Mouse (Mus musculus): ENCODE results near the gene Gm49321. TPM values are rescaled to one million over a fixed set of nuclear protein-coding genes. Genes with fewer than 3 reads are reported as not detected.

The Gm49321 gene
- 14.7 and 14.8 TPM in 2 replicates for polyA plus RNA-seq (2015; fragmentation: Nextera tagmentation; extraction: Ambion mirVana)

- H3K27me3 ChIP-seq, result no peaks in the 10 kb centered on the region
- H3K27ac ChIP-seq, result no peak within 1 kb of the TSS
- H3K4me2 ChIP-seq, result no peak within 1 kb of the TSS
- ATAC-seq (ENCODE audit: insufficient number of reproducible peaks, low FRiP score, low TSS enrichment, low read depth), result no peak
- H3K36me3 ChIP-seq, result peaks cover 64% of the 10 kb centered on the region
- H3K9me3 ChIP-seq, result no peaks in the 10 kb centered on the region
- no peak within 1 kb of the TSS for H3K4me3 ChIP-seq
- H3K4me1 ChIP-seq, result no peaks in the 10 kb centered on the region
- H3K9ac ChIP-seq, result no peak within 1 kb of the TSS
- WGBS, result 92% methylated on average over 1 of the region's 1 CpGs
Observed at GRCm38 (mm10) chr12:73937353-73937752, at the start of gene Gm49321. TSS of gene Gm49321 (plus strand) at chr12:73937653.

- no peaks in the 10 kb centered on the region for H3K27me3 ChIP-seq
- H3K4me2 ChIP-seq, result no peak overlapping the region
- ATAC-seq (ENCODE audit: insufficient number of reproducible peaks, low FRiP score, low TSS enrichment, low read depth), result no peak
- H3K4me3 ChIP-seq, result no peak overlapping the region
- no peaks in the 10 kb centered on the region for H3K4me1 ChIP-seq
- WGBS, result 85% methylated on average over 8 of the region's 8 CpGs
- H3K36me3 ChIP-seq, result no peaks in the 10 kb centered on the region
- no peak overlapping the region for H3K9ac ChIP-seq
- no peaks in the 10 kb centered on the region for H3K9me3 ChIP-seq
- no peak overlapping the region for H3K27ac ChIP-seq
Observed at GRCm38 (mm10) chr12:73888003-73888783, 49.3 kb upstream of the Gm49321 start.

DNA sequence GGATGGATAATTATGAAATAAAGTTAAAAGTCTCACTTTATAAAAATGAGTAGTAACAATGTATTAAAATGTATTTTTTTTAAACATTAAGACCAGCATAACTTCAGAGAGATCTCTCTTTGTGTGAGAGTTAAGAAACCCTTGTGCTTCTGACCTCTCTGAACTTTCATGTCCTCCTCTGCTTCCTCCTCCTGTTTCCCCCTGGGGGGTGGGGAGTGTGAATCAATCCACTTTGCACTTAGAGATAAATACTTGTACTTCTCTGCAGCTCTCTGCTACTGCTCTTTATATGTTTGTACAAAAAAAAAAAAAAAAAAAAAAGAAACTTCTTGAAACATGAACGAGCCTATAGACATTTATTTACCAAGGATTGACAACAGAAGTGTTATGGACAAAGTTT lies 47.9 kb upstream of the Gm49321 start:
- H3K9ac ChIP-seq, result no peak overlapping the region
- H3K9me3 ChIP-seq, result no peaks in the 10 kb centered on the region
- WGBS, result 65% methylated on average over 1 of the region's 1 CpGs
- no peak overlapping the region for H3K4me2 ChIP-seq
- ATAC-seq (ENCODE audit: insufficient number of reproducible peaks, low FRiP score, low TSS enrichment, low read depth), result no peak
- H3K27me3 ChIP-seq, result no peaks in the 10 kb centered on the region
- no peaks in the 10 kb centered on the region for H3K4me1 ChIP-seq
- H3K36me3 ChIP-seq, result no peaks in the 10 kb centered on the region
- no peak overlapping the region for H3K4me3 ChIP-seq
- no peak overlapping the region for H3K27ac ChIP-seq

DNA sequence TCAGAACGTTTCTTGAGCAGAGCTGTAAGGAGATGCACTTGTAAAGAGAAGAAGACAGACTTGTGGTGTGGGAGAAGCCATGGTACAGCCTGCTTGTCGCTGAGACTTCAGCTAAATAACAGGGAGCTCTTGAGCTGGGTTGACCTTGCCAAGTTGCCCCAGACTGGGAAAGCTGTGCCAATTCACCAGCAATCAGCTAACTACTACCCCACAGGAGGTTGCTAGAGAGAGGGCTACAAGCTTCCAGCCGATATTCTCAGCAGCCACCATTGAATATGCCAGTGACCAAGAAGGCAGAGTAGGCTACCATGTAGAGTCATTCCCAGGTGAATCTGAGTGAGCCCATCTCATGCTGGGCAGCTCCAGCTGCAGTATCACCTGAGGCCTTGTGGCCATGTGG lies 47.4 kb upstream of the Gm49321 start:
- H3K36me3 ChIP-seq, result no peaks in the 10 kb centered on the region
- H3K27ac ChIP-seq, result no peak overlapping the region
- no peaks in the 10 kb centered on the region for H3K4me1 ChIP-seq
- H3K9me3 ChIP-seq, result no peaks in the 10 kb centered on the region
- H3K9ac ChIP-seq, result no peak overlapping the region
- ATAC-seq (ENCODE audit: insufficient number of reproducible peaks, low FRiP score, low TSS enrichment, low read depth), result no peak
- WGBS, result 81% methylated on average over 3 of the region's 3 CpGs
- H3K27me3 ChIP-seq, result no peaks in the 10 kb centered on the region
- H3K4me3 ChIP-seq, result no peak overlapping the region
- H3K4me2 ChIP-seq, result no peak overlapping the region

DNA sequence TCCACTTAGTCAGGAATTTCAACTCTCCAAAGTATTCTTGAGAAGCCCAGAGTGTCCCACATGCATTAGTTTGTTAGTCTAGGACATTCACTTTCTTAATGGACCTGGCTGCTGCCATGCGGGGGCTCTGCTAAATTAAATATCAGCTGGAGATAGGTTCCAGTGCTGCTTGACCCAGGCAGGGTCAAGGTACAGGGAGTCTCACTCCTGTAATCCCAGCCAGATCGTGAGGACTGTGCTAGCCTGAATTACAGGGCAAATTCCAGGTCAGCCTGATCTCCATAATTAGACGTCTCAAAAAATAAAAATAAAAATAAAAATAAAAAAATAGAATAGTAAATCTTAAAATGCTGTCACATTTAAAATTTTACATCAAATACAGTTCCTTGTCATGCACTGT lies 44.8 kb upstream of the Gm49321 start:
- no peak overlapping the region for H3K4me3 ChIP-seq
- H3K9me3 ChIP-seq, result no peaks in the 10 kb centered on the region
- H3K36me3 ChIP-seq, result no peaks in the 10 kb centered on the region

GRCm38 (mm10) chr12:73894838-73895237 lies 42.6 kb upstream of the Gm49321 start:
- WGBS, result 66% methylated on average over 6 of the region's 6 CpGs
- ATAC-seq (ENCODE audit: insufficient number of reproducible peaks, low FRiP score, low TSS enrichment, low read depth), result no peak

More for the DNA sequence above, 44.8 kb upstream of the Gm49321 start:
- Histone ChIP-seq H3K4me1 (no peaks in the 10 kb centered on the region), H3K4me2 (no peak overlapping the region), H3K27me3 (no peaks in the 10 kb centered on the region), H3K9ac (no peak overlapping the region), H3K27ac (no peak overlapping the region)
- no peak for ATAC-seq (ENCODE audit: insufficient number of reproducible peaks, low FRiP score, low TSS enrichment, low read depth)
- 52% methylated on average over 3 of the region's 3 CpGs for WGBS

DNA sequence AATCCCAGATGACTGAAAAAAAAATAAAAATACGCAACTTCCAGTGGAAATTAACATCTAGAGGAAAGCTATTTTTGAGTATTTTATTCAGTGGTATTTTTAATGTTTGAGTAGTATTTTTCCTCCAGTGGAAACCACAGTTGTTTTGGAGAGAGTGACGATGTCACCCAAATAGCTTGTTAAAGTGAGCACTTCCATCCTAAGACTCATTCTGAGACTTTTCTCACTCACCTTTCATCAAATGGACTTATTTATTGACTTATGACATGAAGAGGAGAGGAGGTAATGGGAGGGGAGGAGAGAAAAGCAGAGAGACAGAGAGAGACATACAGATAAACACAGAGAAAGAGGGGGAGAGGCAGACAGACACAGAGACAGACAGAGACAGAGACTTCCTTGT lies 41.8 kb upstream of the Gm49321 start:
- 71% methylated on average over 2 of the region's 2 CpGs for WGBS
- H3K4me3 ChIP-seq, result no peak overlapping the region

More at GRCm38 (mm10) chr12:73894838-73895237, 42.6 kb upstream of the Gm49321 start:
- Histone ChIP-seq H3K4me1 (no peaks in the 10 kb centered on the region), H3K4me2 (no peak overlapping the region), H3K27ac (peak overlapping the region; percentile 34; the same call in 1 of the 2 replicates), H3K9me3 (no peaks in the 10 kb centered on the region), H3K36me3 (no peaks in the 10 kb centered on the region), H3K27me3 (no peaks in the 10 kb centered on the region), H3K4me3 (no peak overlapping the region), H3K9ac (no peak overlapping the region)

DNA sequence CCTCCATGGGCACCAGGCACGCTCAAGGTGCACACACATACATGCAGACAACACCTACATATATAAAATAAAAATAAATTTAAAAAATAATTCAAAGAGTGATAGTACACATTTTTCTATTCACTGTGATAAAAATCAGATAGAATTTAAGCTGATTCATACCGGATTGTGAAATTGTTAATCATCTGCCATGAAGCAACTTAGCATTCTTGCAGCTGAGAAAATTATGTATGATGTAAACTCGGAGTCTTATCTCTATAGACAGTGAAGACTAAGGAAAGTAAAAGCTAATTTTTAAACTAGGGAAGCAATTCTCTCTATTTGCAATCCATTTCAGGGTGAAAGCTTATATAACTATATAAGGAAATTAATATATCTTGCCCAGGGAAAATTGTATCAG lies 41.0 kb upstream of the Gm49321 start:
- 70% methylated on average over 3 of the region's 3 CpGs for WGBS
- H3K27ac ChIP-seq, result no peak overlapping the region

More for the DNA sequence above, 41.8 kb upstream of the Gm49321 start:
- Histone ChIP-seq H3K36me3 (no peaks in the 10 kb centered on the region), H3K9ac (no peak overlapping the region), H3K27ac (0 out of 2 replicates have a peak overlapping the region, but pooled peaks have one; percentile 30), H3K9me3 (no peaks in the 10 kb centered on the region), H3K4me2 (no peak overlapping the region), H3K27me3 (no peaks in the 10 kb centered on the region), H3K4me1 (no peaks in the 10 kb centered on the region)
- ATAC-seq (ENCODE audit: insufficient number of reproducible peaks, low FRiP score, low TSS enrichment, low read depth), result no peak

DNA sequence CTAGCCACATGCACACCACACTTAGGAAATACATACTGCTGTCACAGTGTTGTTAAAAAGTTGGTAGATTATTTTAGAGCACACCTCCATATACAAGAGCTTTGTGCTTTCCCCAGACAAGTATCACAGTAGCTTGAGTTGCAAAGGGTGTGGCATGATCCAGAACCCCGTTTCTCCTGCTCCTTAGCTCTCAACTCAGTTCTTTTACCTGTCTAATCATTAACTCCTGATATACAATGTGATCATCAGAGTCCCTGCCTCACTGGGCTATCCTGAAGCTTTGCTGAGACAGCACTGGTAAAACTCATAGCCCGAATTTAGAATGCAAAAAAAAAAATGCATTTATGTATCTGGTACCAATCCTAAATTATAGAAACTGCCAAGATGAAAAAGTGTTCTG lies 39.2 kb upstream of the Gm49321 start:
- Histone ChIP-seq H3K4me3 (no peak overlapping the region), H3K4me1 (no peaks in the 10 kb centered on the region), H3K9me3 (no peaks in the 10 kb centered on the region), H3K27me3 (no peaks in the 10 kb centered on the region), H3K27ac (no peak overlapping the region), H3K4me2 (no peak overlapping the region), H3K9ac (no peak overlapping the region), H3K36me3 (no peaks in the 10 kb centered on the region)
- WGBS, result 72% methylated on average over 2 of the region's 2 CpGs
- no peak for ATAC-seq (ENCODE audit: insufficient number of reproducible peaks, low FRiP score, low TSS enrichment, low read depth)

More for the DNA sequence above, 41.0 kb upstream of the Gm49321 start:
- Histone ChIP-seq H3K9me3 (no peaks in the 10 kb centered on the region), H3K4me3 (no peak overlapping the region), H3K27me3 (no peaks in the 10 kb centered on the region), H3K4me1 (no peaks in the 10 kb centered on the region), H3K9ac (no peak overlapping the region), H3K4me2 (no peak overlapping the region), H3K36me3 (no peaks in the 10 kb centered on the region)
- ATAC-seq (ENCODE audit: insufficient number of reproducible peaks, low FRiP score, low TSS enrichment, low read depth), result no peak

DNA sequence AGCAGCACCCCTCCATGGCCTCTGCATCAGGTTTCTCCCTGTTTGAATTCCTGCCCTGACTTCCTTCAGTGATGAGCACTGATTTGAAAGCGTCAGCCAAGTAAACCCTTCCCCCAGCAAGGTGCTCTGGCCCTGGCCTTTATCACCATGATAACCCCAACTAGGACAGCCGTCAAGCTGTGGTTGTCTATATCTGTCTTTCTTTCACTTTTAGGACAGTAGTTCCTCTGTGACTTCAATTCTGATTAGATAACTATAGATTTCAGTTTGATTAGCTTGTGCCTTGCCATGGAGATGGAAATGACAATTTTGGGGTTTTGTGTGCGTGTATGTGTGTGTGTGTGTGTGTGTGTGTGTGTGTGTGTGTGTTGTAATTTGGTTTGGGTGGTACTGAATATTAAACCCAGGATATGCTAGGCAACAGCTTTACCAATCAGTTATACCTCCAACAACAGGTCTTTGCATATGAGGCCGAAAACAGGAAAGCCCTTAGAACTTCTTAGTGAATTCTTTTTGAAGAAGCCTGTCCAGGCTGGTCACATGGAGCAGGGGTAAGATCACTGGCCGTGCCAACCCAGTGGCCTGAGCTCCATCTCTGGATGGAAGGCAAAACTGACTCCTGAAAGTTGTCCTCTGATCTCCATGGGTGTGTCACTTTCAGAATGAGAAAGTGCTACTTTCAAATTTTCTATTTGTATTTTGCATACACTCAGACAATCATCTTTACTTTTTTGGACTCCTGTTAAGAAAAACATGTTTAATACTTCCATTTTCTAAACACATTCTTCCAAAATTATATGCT lies 33.1 kb upstream of the Gm49321 start:
- ATAC-seq (ENCODE audit: insufficient number of reproducible peaks, low FRiP score, low TSS enrichment, low read depth), result no peak
- WGBS, result 82% methylated on average over 5 of the region's 5 CpGs
- H3K9me3 ChIP-seq, result no peaks in the 10 kb centered on the region
- H3K4me1 ChIP-seq, result peaks cover 2% of the 10 kb centered on the region; the same call in 1 of the 2 replicates
- H3K27me3 ChIP-seq, result no peaks in the 10 kb centered on the region
- no peak overlapping the region for H3K27ac ChIP-seq
- no peak overlapping the region for H3K4me3 ChIP-seq
- no peak overlapping the region for H3K9ac ChIP-seq
- no peak overlapping the region for H3K4me2 ChIP-seq
- no peaks in the 10 kb centered on the region for H3K36me3 ChIP-seq

- H3K4me1 ChIP-seq, result peaks cover 5% of the 10 kb centered on the region; the same call in 1 of the 2 replicates
- 45% methylated on average over 2 of the region's 2 CpGs for WGBS
Observed at GRCm38 (mm10) chr12:73905041-73905440, 32.4 kb upstream of the Gm49321 start.

DNA sequence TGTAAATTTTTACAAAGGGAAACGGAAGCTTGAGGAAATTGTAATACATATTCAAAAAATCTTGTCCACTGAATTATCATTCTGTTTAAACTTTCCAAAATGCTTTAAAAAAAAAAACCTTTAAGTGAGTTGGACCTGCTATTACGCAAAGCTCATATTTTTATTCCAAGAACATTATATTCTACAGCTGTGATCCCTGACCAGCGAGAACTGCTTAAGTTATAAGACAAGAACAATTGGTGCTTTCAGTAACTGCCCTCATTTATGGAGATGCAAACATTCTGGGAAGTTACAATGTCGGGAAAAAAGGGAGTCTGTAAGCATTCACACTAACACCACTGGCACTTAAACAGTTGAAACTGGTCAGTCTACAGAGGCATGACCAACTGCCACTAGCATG lies 31.9 kb upstream of the Gm49321 start:
- Histone ChIP-seq H3K27me3 (no peaks in the 10 kb centered on the region), H3K4me3 (no peak overlapping the region), H3K4me1 (peaks cover 6% of the 10 kb centered on the region; the same call in 1 of the 2 replicates), H3K36me3 (no peaks in the 10 kb centered on the region), H3K9ac (no peak overlapping the region), H3K9me3 (no peaks in the 10 kb centered on the region), H3K4me2 (no peak overlapping the region), H3K27ac (no peak overlapping the region)
- 58% methylated on average over 4 of the region's 4 CpGs for WGBS
- no peak for ATAC-seq (ENCODE audit: insufficient number of reproducible peaks, low FRiP score, low TSS enrichment, low read depth)

More at GRCm38 (mm10) chr12:73905041-73905440, 32.4 kb upstream of the Gm49321 start:
- Histone ChIP-seq H3K27me3 (no peaks in the 10 kb centered on the region), H3K9ac (no peak overlapping the region), H3K27ac (no peak overlapping the region), H3K4me2 (no peak overlapping the region), H3K4me3 (no peak overlapping the region), H3K36me3 (no peaks in the 10 kb centered on the region), H3K9me3 (no peaks in the 10 kb centered on the region)
- no peak for ATAC-seq (ENCODE audit: insufficient number of reproducible peaks, low FRiP score, low TSS enrichment, low read depth)
